Mouse (Mus musculus) hindbrain, embryonic 16.5 days (tissue): ENCODE data around the gene Mt3. TPM values are rescaled to one million over a fixed set of nuclear protein-coding genes. Genes with fewer than 3 reads are reported as not detected.

Source experiments
- ATAC-seq: fragments of 200-750 bp; cut with Nextera tagmentation; 2 replicates; pipeline ENCODE4 v1.8.0; 2017; ENCODE audit warnings: moderate TSS enrichment, moderate library complexity
- H3K27ac ChIP-seq: fragments of 300-500 bp; sonication (generic); 2 replicates; pipeline ENCODE4 v1.5.1; 2014; ENCODE audit warnings: low read depth, mild to moderate bottlenecking, control low read depth, low read length, moderate library complexity
- H3K27me3 ChIP-seq: fragments of 300-500 bp; sonication (generic); replicated peaks from 2 replicates; pipeline ENCODE4 v1.6.1; 2014; ENCODE audit warnings: low read length; ENCODE audit not compliant: control insufficient read depth, insufficient read depth
- H3K36me3 ChIP-seq: fragments of 300-500 bp; sonication (generic); 2 replicates; pipeline ENCODE4 v1.6.1; 2014; ENCODE audit warnings: mild to moderate bottlenecking, low read length, moderate library complexity, mixed read lengths; ENCODE audit not compliant: control insufficient read depth, insufficient read depth
- H3K4me1 ChIP-seq: fragments of 300-500 bp; sonication (generic); 2 replicates; pipeline ENCODE4 v1.6.1; 2014; ENCODE audit warnings: low read depth, low read length; ENCODE audit not compliant: control insufficient read depth, insufficient read depth
- H3K4me2 ChIP-seq: fragments of 300-500 bp; sonication (generic); 2 replicates; pipeline ENCODE4 v1.6.1; 2014; ENCODE audit warnings: mild to moderate bottlenecking, low read length, control low read depth, moderate library complexity
- H3K4me3 ChIP-seq: fragments of 300-500 bp; sonication (generic); 2 replicates; pipeline ENCODE4 v1.5.1; 2014; ENCODE audit warnings: mild to moderate bottlenecking, low read length, control low read depth, moderate library complexity
- H3K9ac ChIP-seq: fragments of 300-500 bp; sonication (generic); 2 replicates; pipeline ENCODE4 v1.6.1; 2014; ENCODE audit warnings: low read depth, mild to moderate bottlenecking, control low read depth, low read length, moderate library complexity
- H3K9me3 ChIP-seq: fragments of 300-500 bp; sonication (generic); 2 replicates; pipeline ENCODE4 v1.6.1; 2014; ENCODE audit warnings: mild to moderate bottlenecking, low read length, moderate library complexity; ENCODE audit not compliant: control insufficient read depth
- WGBS: fragments of 180-500 bp; shearing (Covaris S2); extraction: QIAGEN DNeasy Blood & Tissue Kit; methylation state at CpG from one replicate; pipeline ENCODE4 v1.1.7; 2014; 5-methylcytosine and 5-hydroxymethylcytosine counted together
- polyA plus RNA-seq: library from polyadenylated mRNA; unstranded; fragments of >200 nt; fragmentation: Nextera tagmentation; extraction: Ambion mirVana; gene quantifications from 2 replicates; pipeline ENCODE4 v1.2.1, GENCODE M21; 2015

The Mt3 gene
- polyA plus RNA-seq, 1 experiment from 2014 or later: 317 TPM

- Histone ChIP-seq H3K9ac (no peak overlapping the region), H3K4me1 (peaks cover 12% of the 10 kb centered on the region), H3K27ac (no peak overlapping the region), H3K36me3 (no peaks in the 10 kb centered on the region), H3K4me3 (no peak overlapping the region), H3K4me2 (peak overlapping the region; percentile 88), H3K27me3 (peaks cover 35% of the 10 kb centered on the region), H3K9me3 (no peaks in the 10 kb centered on the region)
- ATAC-seq: no peak
- WGBS: 54% methylated on average over 10 of the region's 10 CpGs
Observed at GRCm38 (mm10) chr8:94171321-94171755, 18.9 kb downstream of the Mt3 start.

- peaks cover 12% of the 10 kb centered on the region for H3K4me1 ChIP-seq
- WGBS: under 1% methylated on average over 54 of the region's 56 CpGs
- no peaks in the 10 kb centered on the region for H3K36me3 ChIP-seq
- H3K9ac ChIP-seq: peak within 1 kb of the TSS; percentile 62
- peak within 1 kb of the TSS; percentile 88 for H3K4me2 ChIP-seq
- no peaks in the 10 kb centered on the region for H3K9me3 ChIP-seq
- peaks cover 38% of the 10 kb centered on the region for H3K27me3 ChIP-seq
- H3K27ac ChIP-seq: peak within 1 kb of the TSS; percentile 44; the same call in 1 of the 2 replicates
- peak; percentile 65 for ATAC-seq
- H3K4me3 ChIP-seq: peak within 1 kb of the TSS; percentile 48
Observed at GRCm38 (mm10) chr8:94172075-94172808, 19.8 kb downstream of the Mt3 start, which contains the start of gene Mt2. Gene Mt2, plus strand, starts transcription at chr8:94172664.

- 2% methylated on average over 39 of the region's 39 CpGs for WGBS
- no peaks in the 10 kb centered on the region for H3K9me3 ChIP-seq
- peak; percentile 28 for ATAC-seq
- peak overlapping the region; percentile 48 for H3K4me3 ChIP-seq
- H3K36me3 ChIP-seq: no peaks in the 10 kb centered on the region
- H3K4me1 ChIP-seq: peaks cover 12% of the 10 kb centered on the region
- H3K9ac ChIP-seq: peak overlapping the region; percentile 62
- peak overlapping the region; percentile 44; the same call in 1 of the 2 replicates for H3K27ac ChIP-seq
- peak overlapping the region; percentile 88 for H3K4me2 ChIP-seq
- H3K27me3 ChIP-seq: peaks cover 40% of the 10 kb centered on the region
Observed at GRCm38 (mm10) chr8:94172809-94173732, 20.7 kb downstream of the Mt3 start.

- Histone ChIP-seq H3K9ac (no peak overlapping the region), H3K9me3 (no peaks in the 10 kb centered on the region), H3K4me1 (peaks cover 12% of the 10 kb centered on the region), H3K4me2 (no peak overlapping the region; the same call in 1 of the 2 replicates), H3K4me3 (no peak overlapping the region), H3K27ac (no peak overlapping the region), H3K36me3 (no peaks in the 10 kb centered on the region), H3K27me3 (peaks cover 40% of the 10 kb centered on the region)
- no peak for ATAC-seq
- WGBS: 55% methylated on average over 11 of the region's 11 CpGs
Observed at GRCm38 (mm10) chr8:94173848-94174403, 21.5 kb downstream of the Mt3 start.

- no peak for ATAC-seq
- H3K9ac ChIP-seq: no peak overlapping the region
- H3K27me3 ChIP-seq: peaks cover 42% of the 10 kb centered on the region
- H3K36me3 ChIP-seq: no peaks in the 10 kb centered on the region
- 35% methylated on average over 7 of the region's 7 CpGs for WGBS
- no peak overlapping the region for H3K4me2 ChIP-seq
- H3K27ac ChIP-seq: no peak overlapping the region
- H3K9me3 ChIP-seq: no peaks in the 10 kb centered on the region
- H3K4me1 ChIP-seq: peaks cover 18% of the 10 kb centered on the region
- no peak overlapping the region for H3K4me3 ChIP-seq
Observed at GRCm38 (mm10) chr8:94174619-94175213, 22.3 kb downstream of the Mt3 start.

GRCm38 (mm10) chr8:94177716-94178390 lies 25.4 kb downstream of the Mt3 start:
- peaks cover 18% of the 10 kb centered on the region for H3K4me1 ChIP-seq
- H3K9ac ChIP-seq: no peak overlapping the region
- 70% methylated on average over 7 of the region's 7 CpGs for WGBS
- H3K4me3 ChIP-seq: no peak overlapping the region
- ATAC-seq: no peak
- H3K27me3 ChIP-seq: peaks cover 41% of the 10 kb centered on the region
- no peaks in the 10 kb centered on the region for H3K36me3 ChIP-seq
- H3K9me3 ChIP-seq: no peaks in the 10 kb centered on the region
- no peak overlapping the region for H3K27ac ChIP-seq
- no peak overlapping the region for H3K4me2 ChIP-seq

GRCm38 (mm10) chr8:94178857-94179712 lies 26.7 kb downstream of the Mt3 start, which contains the start of gene Mt1:
Gene Mt1, plus strand, starts transcription at chr8:94179082.
- Histone ChIP-seq H3K27me3 (peaks cover 45% of the 10 kb centered on the region), H3K9me3 (no peaks in the 10 kb centered on the region), H3K4me1 (peaks cover 19% of the 10 kb centered on the region), H3K36me3 (no peaks in the 10 kb centered on the region), H3K9ac (peak within 1 kb of the TSS; percentile 6), H3K4me2 (peak within 1 kb of the TSS; percentile 76), H3K27ac (no peak within 1 kb of the TSS), H3K4me3 (peak within 1 kb of the TSS; percentile 37)
- ATAC-seq: peak; percentile 87
- WGBS: under 1% methylated on average over 50 of the region's 50 CpGs
